In the genomic region with DNA sequence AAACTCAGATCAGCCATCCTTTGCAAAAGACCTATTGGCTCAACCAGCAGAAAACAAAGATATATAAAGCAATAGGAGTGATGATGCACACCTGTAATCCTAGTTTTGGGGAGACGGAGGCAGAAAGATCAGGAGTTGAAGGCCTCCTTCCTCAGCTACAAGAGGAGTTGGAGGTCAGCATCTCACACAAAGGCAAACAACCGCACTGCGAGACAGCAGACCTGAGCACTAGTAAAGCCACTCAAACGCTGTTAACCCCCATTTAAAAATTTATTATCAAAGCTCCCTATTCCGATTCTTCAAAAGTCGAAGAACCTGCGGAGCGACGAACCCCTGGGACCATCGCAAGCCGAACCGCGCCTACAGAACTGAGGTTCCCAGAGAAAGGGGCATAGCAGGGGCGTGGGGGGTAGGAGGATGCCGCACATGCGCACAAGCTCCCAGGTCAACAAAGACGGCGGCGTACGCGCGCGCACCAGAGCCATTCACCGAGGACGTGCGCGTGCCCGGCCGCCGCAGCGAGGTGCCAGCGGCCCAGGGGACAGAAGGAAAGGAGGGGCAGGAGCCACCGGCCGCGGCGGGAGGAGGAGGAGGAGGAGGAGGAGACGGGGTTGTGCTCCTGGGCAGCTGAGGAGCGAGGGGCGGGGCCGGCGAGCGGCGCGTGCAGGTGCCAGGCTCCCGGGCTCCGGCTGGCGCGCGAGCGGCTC, we compare ENCODE assay signal across 1 mouse cellular context.
TF ChIP-seq lines count a peak whose summit lies in the region.

No protein-coding gene starts in this region.

TF ChIP-seq in MEL, 35 proteins besides CTCF, POLR2A, EP300 and RAD21 (continued from another document):
- TF ChIP-seq BHLHE40 (IDR thresholded peaks at IDR 0.05; ENCODE audit: borderline replicate concordance, low read depth, low read length) = no peak
- 0 out of 2 replicates have a peak, but pooled peaks have one; percentile 34 for TF ChIP-seq POLR2AphosphoS2 (IDR thresholded peaks at IDR 0.05; ENCODE audit: low read length)
- no peak for TF ChIP-seq ZKSCAN1 (IDR thresholded peaks at IDR 0.05; ENCODE audit: low read depth, low read length)
- TF ChIP-seq TAL1 (IDR thresholded peaks at IDR 0.05; ENCODE audit: low read length) = no peak
- TF ChIP-seq MAX (IDR thresholded peaks at IDR 0.05; ENCODE audit: low read length) = peak; percentile 57
- no peak for TF ChIP-seq TBP (IDR thresholded peaks at IDR 0.05; ENCODE audit: low read depth, low read length)
- no peak for TF ChIP-seq MAFK (IDR thresholded peaks at IDR 0.05; ENCODE audit: borderline replicate concordance, low read depth, low read length)
- no peak for TF ChIP-seq CHD2 (IDR thresholded peaks at IDR 0.05; ENCODE audit: low read length)
- peak; percentile 77 for TF ChIP-seq SIN3A (IDR thresholded peaks at IDR 0.05; ENCODE audit: low read length)
- no peak for TF ChIP-seq GABPA (IDR thresholded peaks at IDR 0.05; ENCODE audit: low read depth, low read length)
- no peak for TF ChIP-seq ETS1 (IDR thresholded peaks at IDR 0.05; ENCODE audit: low read depth, low read length)
- TF ChIP-seq ZMIZ1 (IDR thresholded peaks at IDR 0.05; ENCODE audit: low read depth, low read length) = no peak
- TF ChIP-seq JUND (IDR thresholded peaks at IDR 0.05; ENCODE audit: low read depth, low read length) = no peak
- peak; percentile 52; the same call in 1 of the 2 replicates for TF ChIP-seq NELFE (IDR thresholded peaks at IDR 0.05; ENCODE audit: low read depth, low read length)
- TF ChIP-seq SMC3 (IDR thresholded peaks at IDR 0.05; ENCODE audit: low read depth, low read length) = no peak
- no peak for TF ChIP-seq MYB (IDR thresholded peaks at IDR 0.05; ENCODE audit: low read depth, low read length)
- no peak for TF ChIP-seq ZC3H11A (IDR thresholded peaks at IDR 0.05; ENCODE audit: low read depth, low read length)
- peak; percentile 38; the same call in 1 of the 2 replicates for TF ChIP-seq TCF12 (IDR thresholded peaks at IDR 0.05; ENCODE audit: low read depth, low read length)
- no peak for TF ChIP-seq USF2 (IDR thresholded peaks at IDR 0.05; ENCODE audit: borderline replicate concordance in 1 of 2, insufficient read depth in 1 of 2, low read depth in 1 of 2, low read length in 2 of 2)
- TF ChIP-seq GATA1 (IDR thresholded peaks at IDR 0.05; ENCODE audit: low read depth, low read length) = no peak
- TF ChIP-seq MEF2A (IDR thresholded peaks at IDR 0.05; ENCODE audit: extremely low read depth, insufficient replicate concordance, low read depth, low read length, poor library complexity, severe bottlenecking) = no peak
- peak; percentile 60; the same call in 1 of the 2 replicates for TF ChIP-seq MAZ (IDR thresholded peaks at IDR 0.05; ENCODE audit: low read depth, low read length)
- no peak for TF ChIP-seq POLR2AphosphoS5 (IDR thresholded peaks at IDR 0.05; ENCODE audit: borderline replicate concordance, low read depth, low read length)
- peak; percentile 25; the same call in 1 of the 2 replicates for TF ChIP-seq MXI1 (IDR thresholded peaks at IDR 0.05; ENCODE audit: low read depth, low read length)
- TF ChIP-seq NRF1 (IDR thresholded peaks at IDR 0.05; ENCODE audit: insufficient read depth, low read depth, low read length, poor library complexity, severe bottlenecking) = peak; percentile 82
- no peak for TF ChIP-seq CHD1 (IDR thresholded peaks at IDR 0.05; ENCODE audit: low read depth, low read length)
- no peak; the same call in 1 of the 2 replicates for TF ChIP-seq KAT2A (conservative IDR thresholded peaks at IDR 0.05; ENCODE audit: low read depth, low read length)
- peak; percentile 64 for TF ChIP-seq HCFC1 (IDR thresholded peaks at IDR 0.05; ENCODE audit: low read depth, low read length)
- TF ChIP-seq MYC (IDR thresholded peaks at IDR 0.05; ENCODE audit: low read depth, low read length) = no peak; the same call in 1 of the 2 replicates
- no peak for TF ChIP-seq USF1 (IDR thresholded peaks at IDR 0.05; ENCODE audit: low read depth, low read length)
- TF ChIP-seq E2F4 (IDR thresholded peaks at IDR 0.05; ENCODE audit: borderline replicate concordance, low read depth, low read length) = no peak
- no peak for TF ChIP-seq UBTF (IDR thresholded peaks at IDR 0.05; ENCODE audit: borderline replicate concordance, insufficient read depth, low read depth, low read length)
- TF ChIP-seq RCOR1 (IDR thresholded peaks at IDR 0.05; ENCODE audit: low read depth, low read length) = no peak
- no peak for TF ChIP-seq ZNF384 (IDR thresholded peaks at IDR 0.05; ENCODE audit: low read depth, low read length)
